Mouse (Mus musculus) spleen, adult 2 months (tissue): ENCODE data around the gene Gpr156.

Experiments
- CTCF ChIP-seq: fragments of 200-500 bp; IDR thresholded peaks from 2 replicates; pipeline ENCODE4 v1.5.1; 2011; ENCODE audit warnings: mild to moderate bottlenecking, inconsistent platforms; ENCODE audit not compliant: insufficient read depth, insufficient read length, insufficient replicate concordance; ENCODE audit errors: extremely low read depth
- POLR2A ChIP-seq: fragments of 200-500 bp; IDR thresholded peaks from 2 replicates; pipeline ENCODE4 v1.6.1; 2011; ENCODE audit warnings: low read depth, low read length, inconsistent platforms

GRCm38 (mm10) chr16:37892667-37893066, 23.6 kb upstream of the Gpr156 start:
- TF ChIP-seq CTCF (no peak), POLR2A (no peak)
